Mouse (Mus musculus) neural tube, embryonic 12.5 days (tissue): Measurements from ENCODE around the gene E130114P18Rik. TPM values are rescaled to one million over a fixed set of nuclear protein-coding genes. Genes with fewer than 3 reads are reported as not detected.

Experiments used
- ATAC-seq: fragments of 200-750 bp; cut with Nextera tagmentation; 2 replicates; pipeline ENCODE4 v1.8.0; 2017; ENCODE audit warnings: low read depth, mild to moderate bottlenecking, moderate TSS enrichment, moderate library complexity; ENCODE audit not compliant: low FRiP score
- H3K27ac ChIP-seq: fragments of 300-500 bp; sonication (generic); 2 replicates; pipeline ENCODE4 v1.5.1; 2016
- H3K27me3 ChIP-seq: fragments of 300-500 bp; sonication (generic); replicated peaks from 2 replicates; pipeline ENCODE4 v1.6.1; 2016; ENCODE audit warnings: mild to moderate bottlenecking
- H3K36me3 ChIP-seq: fragments of 300-500 bp; sonication (generic); 2 replicates; pipeline ENCODE4 v1.6.1; 2016; ENCODE audit warnings: mild to moderate bottlenecking
- H3K4me1 ChIP-seq: fragments of 300-500 bp; sonication (generic); 2 replicates; pipeline ENCODE4 v1.6.1; 2016
- H3K4me2 ChIP-seq: fragments of 300-500 bp; sonication (generic); replicated peaks from 2 replicates; pipeline ENCODE4 v1.6.1; 2016; ENCODE audit warnings: mild to moderate bottlenecking
- H3K4me3 ChIP-seq: fragments of 300-500 bp; sonication (generic); 2 replicates; pipeline ENCODE4 v1.5.1; 2016
- H3K9ac ChIP-seq: fragments of 300-500 bp; sonication (generic); 2 replicates; pipeline ENCODE4 v1.6.1; 2016; ENCODE audit warnings: mild to moderate bottlenecking
- H3K9me3 ChIP-seq: fragments of 300-500 bp; sonication (generic); 2 replicates; pipeline ENCODE4 v1.6.1; 2016; ENCODE audit warnings: mild to moderate bottlenecking
- WGBS: fragments of 180-500 bp; shearing (Covaris S2); methylation state at CpG from one replicate; pipeline ENCODE4 v1.1.7; 2016; 5-methylcytosine and 5-hydroxymethylcytosine counted together
- polyA plus RNA-seq: library from polyadenylated mRNA; unstranded; fragments of >200 nt; fragmentation: Nextera tagmentation; extraction: Ambion mirVana; gene quantifications from 2 replicates; pipeline ENCODE4 v1.2.1, GENCODE M21; 2016

E130114P18Rik gene
- polyA plus RNA-seq, 1 experiment from 2014 or later, result 20.4 TPM

- Histone ChIP-seq H3K36me3 (no peaks in the 10 kb centered on the region), H3K4me2 (peak overlapping the region; percentile 69), H3K27ac (no peak overlapping the region), H3K4me1 (peaks cover 11% of the 10 kb centered on the region), H3K27me3 (0 out of 2 replicates have a peak, but pooled peaks cover 6% of the 10 kb centered on the region), H3K9me3 (no peaks in the 10 kb centered on the region), H3K9ac (peak overlapping the region; percentile 13; the same call in 1 of the 2 replicates), H3K4me3 (peak overlapping the region; percentile 43; the same call in 1 of the 2 replicates)
- ATAC-seq, result no peak
- 23% methylated on average over 3 of the region's 3 CpGs for WGBS
Observed at GRCm38 (mm10) chr4:97758661-97759060, 19.2 kb downstream of the E130114P18Rik start.

GRCm38 (mm10) chr4:97757978-97758461 lies 19.9 kb downstream of the E130114P18Rik start:
- WGBS, result 1% methylated on average over 14 of the region's 14 CpGs
- Histone ChIP-seq H3K27me3 (0 out of 2 replicates have a peak, but pooled peaks cover 7% of the 10 kb centered on the region), H3K36me3 (no peaks in the 10 kb centered on the region), H3K27ac (peak overlapping the region; percentile 60; the same call in 1 of the 2 replicates), H3K9ac (peak overlapping the region; percentile 59), H3K9me3 (no peaks in the 10 kb centered on the region), H3K4me1 (peaks cover 11% of the 10 kb centered on the region), H3K4me3 (peak overlapping the region; percentile 43), H3K4me2 (peak overlapping the region; percentile 69)
- ATAC-seq, result peak; percentile 41; the same call in 1 of the 2 replicates

GRCm38 (mm10) chr4:97757207-97757977 lies 20.5 kb downstream of the E130114P18Rik start:
- Histone ChIP-seq H3K27ac (peak overlapping the region; percentile 60; the same call in 1 of the 2 replicates), H3K36me3 (no peaks in the 10 kb centered on the region), H3K27me3 (0 out of 2 replicates have a peak, but pooled peaks cover 10% of the 10 kb centered on the region)

GRCm38 (mm10) chr4:97754241-97754640 lies 23.6 kb downstream of the E130114P18Rik start:
- H3K9ac ChIP-seq, result no peak overlapping the region

More at GRCm38 (mm10) chr4:97757207-97757977, 20.5 kb downstream of the E130114P18Rik start:
- peaks cover 16% of the 10 kb centered on the region for H3K4me1 ChIP-seq
- peak; percentile 80 for ATAC-seq
- WGBS, result under 1% methylated on average over 38 of the region's 38 CpGs
- H3K4me2 ChIP-seq, result peak overlapping the region; percentile 69
- peak overlapping the region; percentile 59 for H3K9ac ChIP-seq
- peak overlapping the region; percentile 43 for H3K4me3 ChIP-seq
- no peaks in the 10 kb centered on the region for H3K9me3 ChIP-seq

GRCm38 (mm10) chr4:97753521-97753920 lies 24.4 kb downstream of the E130114P18Rik start:
- no peaks in the 10 kb centered on the region for H3K36me3 ChIP-seq
- no peaks in the 10 kb centered on the region for H3K9me3 ChIP-seq
- H3K4me3 ChIP-seq, result no peak overlapping the region
- 0 out of 2 replicates have a peak, but pooled peaks cover 10% of the 10 kb centered on the region for H3K27me3 ChIP-seq
- H3K27ac ChIP-seq, result no peak overlapping the region
- 2% methylated on average over 1 of the region's 1 CpGs for WGBS
- H3K4me1 ChIP-seq, result peaks cover 18% of the 10 kb centered on the region
- no peak for ATAC-seq
- no peak overlapping the region for H3K9ac ChIP-seq
- no peak overlapping the region for H3K4me2 ChIP-seq

More at GRCm38 (mm10) chr4:97754241-97754640, 23.6 kb downstream of the E130114P18Rik start:
- 7% methylated on average over 12 of the region's 12 CpGs for WGBS
- peaks cover 24% of the 10 kb centered on the region for H3K4me1 ChIP-seq
- no peaks in the 10 kb centered on the region for H3K9me3 ChIP-seq
- no peak overlapping the region for H3K4me3 ChIP-seq
- no peak for ATAC-seq
- H3K27ac ChIP-seq, result no peak overlapping the region
- no peaks in the 10 kb centered on the region for H3K36me3 ChIP-seq
- 0 out of 2 replicates have a peak, but pooled peaks cover 10% of the 10 kb centered on the region for H3K27me3 ChIP-seq
- 0 out of 2 replicates have a peak overlapping the region, but pooled peaks have one; percentile 10 for H3K4me2 ChIP-seq

GRCm38 (mm10) chr4:97752276-97753010 lies 25.4 kb downstream of the E130114P18Rik start:
- Histone ChIP-seq H3K27ac (no peak overlapping the region), H3K9me3 (no peaks in the 10 kb centered on the region), H3K27me3 (0 out of 2 replicates have a peak, but pooled peaks cover 10% of the 10 kb centered on the region), H3K36me3 (no peaks in the 10 kb centered on the region), H3K4me1 (peaks cover 15% of the 10 kb centered on the region), H3K4me3 (no peak overlapping the region), H3K9ac (no peak overlapping the region), H3K4me2 (peak overlapping the region; percentile 80)
- ATAC-seq, result no peak
- 13% methylated on average over 5 of the region's 5 CpGs for WGBS

GRCm38 (mm10) chr4:97751483-97752251 lies 26.2 kb downstream of the E130114P18Rik start:
- peaks cover 15% of the 10 kb centered on the region for H3K4me1 ChIP-seq
- no peaks in the 10 kb centered on the region for H3K36me3 ChIP-seq
- peak overlapping the region; percentile 80 for H3K4me2 ChIP-seq
- no peak overlapping the region for H3K27ac ChIP-seq
- peak; percentile 59 for ATAC-seq
- H3K9me3 ChIP-seq, result no peaks in the 10 kb centered on the region
- H3K9ac ChIP-seq, result peak overlapping the region; percentile 54
- 0 out of 2 replicates have a peak, but pooled peaks cover 10% of the 10 kb centered on the region for H3K27me3 ChIP-seq
- under 1% methylated on average over 40 of the region's 40 CpGs for WGBS
- H3K4me3 ChIP-seq, result peak overlapping the region; percentile 35

GRCm38 (mm10) chr4:97751030-97751482 lies 26.8 kb downstream of the E130114P18Rik start:
- peak; percentile 76 for ATAC-seq
- Histone ChIP-seq H3K36me3 (no peaks in the 10 kb centered on the region), H3K27ac (no peak overlapping the region), H3K4me1 (peaks cover 18% of the 10 kb centered on the region), H3K4me3 (peak overlapping the region; percentile 35), H3K4me2 (peak overlapping the region; percentile 80), H3K9ac (peak overlapping the region; percentile 54), H3K27me3 (0 out of 2 replicates have a peak, but pooled peaks cover 10% of the 10 kb centered on the region), H3K9me3 (no peaks in the 10 kb centered on the region)
- under 1% methylated on average over 20 of the region's 20 CpGs for WGBS

- Histone ChIP-seq H3K27ac (no peak overlapping the region), H3K4me2 (no peak overlapping the region), H3K4me3 (no peak overlapping the region), H3K9me3 (no peaks in the 10 kb centered on the region), H3K9ac (no peak overlapping the region), H3K4me1 (peaks cover 23% of the 10 kb centered on the region), H3K27me3 (0 out of 2 replicates have a peak, but pooled peaks cover 10% of the 10 kb centered on the region), H3K36me3 (no peaks in the 10 kb centered on the region)
- no peak for ATAC-seq
- WGBS, result 52% methylated on average over 4 of the region's 4 CpGs
Observed at GRCm38 (mm10) chr4:97750401-97750800, 27.5 kb downstream of the E130114P18Rik start.

GRCm38 (mm10) chr4:97746106-97746900 lies 31.6 kb downstream of the E130114P18Rik start:
- 9% methylated on average over 18 of the region's 19 CpGs for WGBS
- Histone ChIP-seq H3K27ac (no peak overlapping the region), H3K9ac (no peak overlapping the region), H3K9me3 (no peaks in the 10 kb centered on the region), H3K36me3 (no peaks in the 10 kb centered on the region), H3K4me1 (peaks cover 12% of the 10 kb centered on the region), H3K4me3 (peak overlapping the region; percentile 34), H3K27me3 (no peaks in the 10 kb centered on the region), H3K4me2 (peak overlapping the region; percentile 66)
- peak; percentile 57 for ATAC-seq
